Mouse (Mus musculus): ENCODE data around the gene Kazn.
A peak's percentile ranks its signal among the peaks of the same experiment; 100 is the strongest.

Gene Kazn

GRCm38 (mm10) chr4:142103081-142103671, 136.0 kb downstream of the Kazn start:
- DNase-seq = no peak

GRCm38 (mm10) chr4:142098303-142098702, 140.9 kb downstream of the Kazn start:
- peak; percentile 28 to 67 for DNase-seq

- no peak for DNase-seq
Observed at GRCm38 (mm10) chr4:142097871-142098270, 141.3 kb downstream of the Kazn start.

GRCm38 (mm10) chr4:142095513-142096241, 143.5 kb downstream of the Kazn start:
- DNase-seq = no peak

GRCm38 (mm10) chr4:142094386-142094785, 144.8 kb downstream of the Kazn start:
- DNase-seq = no peak

GRCm38 (mm10) chr4:142091100-142091499, 148.1 kb downstream of the Kazn start:
- DNase-seq = no peak

GRCm38 (mm10) chr4:142089966-142090365, 149.2 kb downstream of the Kazn start:
- no peak for DNase-seq

GRCm38 (mm10) chr4:142088836-142089235, 150.4 kb downstream of the Kazn start:
- DNase-seq = no peak

- DNase-seq = no peak
Observed at GRCm38 (mm10) chr4:142088409-142088808, 150.8 kb downstream of the Kazn start.

- DNase-seq = no peak
Observed at GRCm38 (mm10) chr4:142084936-142085563, 154.2 kb downstream of the Kazn start.

- DNase-seq = peak; percentile 34
Observed at GRCm38 (mm10) chr4:142084131-142084899, 154.9 kb downstream of the Kazn start, which contains the start of gene Tmem51. TSS of gene Tmem51 (minus strand) at chr4:142084304.

- peak in 1 of 2 experiments; percentile 49 for DNase-seq
Observed at GRCm38 (mm10) chr4:142083762-142084130, 155.5 kb downstream of the Kazn start.

GRCm38 (mm10) chr4:142083193-142083592, 156.0 kb downstream of the Kazn start:
- no peak for DNase-seq

- no peak for DNase-seq
Observed at GRCm38 (mm10) chr4:142082703-142083102, 156.5 kb downstream of the Kazn start.

- DNase-seq = no peak
Observed at GRCm38 (mm10) chr4:142081631-142082283, 157.4 kb downstream of the Kazn start.

- no peak for DNase-seq
Observed at GRCm38 (mm10) chr4:142080901-142081630, 158.1 kb downstream of the Kazn start.

GRCm38 (mm10) chr4:142080487-142080767, 158.8 kb downstream of the Kazn start:
- DNase-seq = no peak

- DNase-seq = no peak
Observed at GRCm38 (mm10) chr4:142079629-142080486, 159.3 kb downstream of the Kazn start.

GRCm38 (mm10) chr4:142077572-142078271, 161.5 kb downstream of the Kazn start:
- peak; percentile 34 to 44 for DNase-seq

- no peak for DNase-seq
Observed at GRCm38 (mm10) chr4:142076883-142077282, 162.3 kb downstream of the Kazn start.

GRCm38 (mm10) chr4:142075931-142076330, 163.3 kb downstream of the Kazn start:
- no peak for DNase-seq

Measured in spleen, adult 18-20 months (tissue).